Mouse (Mus musculus): ENCODE measurements around the gene Rsad2.

Gene Rsad2

GRCm38 (mm10) chr12:26401696-26402470, 54.4 kb downstream of the Rsad2 start:
- DNase-seq (ENCODE audit: low spot score in 2 of 2) = no peak

- DNase-seq (ENCODE audit: low spot score in 2 of 2) = no peak
Observed at GRCm38 (mm10) chr12:26401254-26401653, 55.0 kb downstream of the Rsad2 start.

GRCm38 (mm10) chr12:26400762-26401161, 55.5 kb downstream of the Rsad2 start:
- no peak for DNase-seq (ENCODE audit: low spot score in 2 of 2)

- no peak for DNase-seq (ENCODE audit: low spot score in 2 of 2)
Observed at GRCm38 (mm10) chr12:26399391-26399790, 56.9 kb downstream of the Rsad2 start.

- no peak for DNase-seq (ENCODE audit: low spot score in 2 of 2)
Observed at GRCm38 (mm10) chr12:26398597-26398996, 57.7 kb downstream of the Rsad2 start.

- no peak for DNase-seq (ENCODE audit: low spot score in 2 of 2)
Observed at GRCm38 (mm10) chr12:26394485-26395470, 61.5 kb downstream of the Rsad2 start.

GRCm38 (mm10) chr12:26393291-26393690, 63.0 kb downstream of the Rsad2 start:
- no peak for DNase-seq (ENCODE audit: low spot score in 2 of 2)
